Mouse (Mus musculus): ENCODE results near the gene Trip11.

Gene Trip11

DNA sequence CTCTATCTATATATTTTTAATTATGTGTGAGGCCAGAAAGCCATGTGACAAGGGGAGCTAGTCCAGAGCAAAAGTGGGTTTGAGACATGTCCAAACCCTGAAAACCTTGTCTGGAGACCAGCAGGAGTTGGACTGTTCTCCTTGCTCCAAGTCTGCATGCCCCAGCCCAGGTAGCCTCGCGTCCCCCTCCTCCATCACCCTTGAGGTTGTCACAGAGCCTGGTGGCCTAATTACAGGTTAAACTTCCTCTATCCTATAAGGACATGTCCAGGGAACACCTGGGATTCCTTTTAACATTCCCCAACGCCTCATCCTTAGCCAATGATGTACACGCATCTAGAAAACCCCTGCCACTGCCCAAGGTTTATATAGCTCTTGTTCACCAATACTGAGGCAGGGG is 89.9 kb downstream of the Trip11 start:
- DNase-seq (ENCODE audit: low spot score in 2 of 2), result no peak

DNA sequence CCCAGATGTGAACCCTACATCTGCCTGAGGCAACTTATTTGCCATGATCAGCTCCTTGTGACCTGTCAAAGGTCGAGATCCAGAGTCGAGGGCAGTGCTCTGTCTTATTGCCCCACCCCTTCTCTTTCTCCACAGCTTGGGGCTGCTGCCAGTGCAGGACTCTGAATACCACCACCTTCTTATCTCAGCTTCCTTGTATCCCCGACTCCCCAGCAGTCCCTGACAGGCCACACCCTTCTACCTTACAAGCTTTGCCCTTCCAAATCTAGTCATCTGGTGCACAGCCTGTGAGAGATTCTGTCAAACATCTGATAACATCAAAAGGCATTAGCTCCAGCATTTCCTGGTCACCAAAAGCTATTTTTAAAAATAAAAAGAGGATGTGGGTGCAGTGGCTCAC is 91.5 kb downstream of the Trip11 start:
- DNase-seq (ENCODE audit: low spot score in 2 of 2), result no peak

DNA sequence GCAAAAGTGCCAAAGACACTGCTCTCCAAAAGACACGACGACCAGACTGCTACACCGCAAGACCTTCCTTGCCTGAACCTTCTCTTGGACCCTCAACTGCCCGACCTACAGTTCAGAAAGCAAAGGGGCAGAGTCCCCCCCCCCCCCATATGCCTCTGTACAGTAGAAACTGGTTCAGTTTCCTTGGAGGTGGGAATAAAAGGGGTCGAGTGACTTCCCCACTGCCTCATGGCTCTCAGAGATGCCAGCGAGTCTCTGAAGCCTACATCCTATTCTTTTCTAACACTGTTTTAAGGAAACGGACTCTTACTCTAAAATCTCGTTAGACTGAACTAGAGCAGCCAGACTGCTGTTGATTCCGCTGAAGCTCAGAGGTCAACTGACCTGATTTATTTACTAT is 93.5 kb downstream of the Trip11 start:
- DNase-seq (ENCODE audit: low spot score in 2 of 2), result no peak

DNA sequence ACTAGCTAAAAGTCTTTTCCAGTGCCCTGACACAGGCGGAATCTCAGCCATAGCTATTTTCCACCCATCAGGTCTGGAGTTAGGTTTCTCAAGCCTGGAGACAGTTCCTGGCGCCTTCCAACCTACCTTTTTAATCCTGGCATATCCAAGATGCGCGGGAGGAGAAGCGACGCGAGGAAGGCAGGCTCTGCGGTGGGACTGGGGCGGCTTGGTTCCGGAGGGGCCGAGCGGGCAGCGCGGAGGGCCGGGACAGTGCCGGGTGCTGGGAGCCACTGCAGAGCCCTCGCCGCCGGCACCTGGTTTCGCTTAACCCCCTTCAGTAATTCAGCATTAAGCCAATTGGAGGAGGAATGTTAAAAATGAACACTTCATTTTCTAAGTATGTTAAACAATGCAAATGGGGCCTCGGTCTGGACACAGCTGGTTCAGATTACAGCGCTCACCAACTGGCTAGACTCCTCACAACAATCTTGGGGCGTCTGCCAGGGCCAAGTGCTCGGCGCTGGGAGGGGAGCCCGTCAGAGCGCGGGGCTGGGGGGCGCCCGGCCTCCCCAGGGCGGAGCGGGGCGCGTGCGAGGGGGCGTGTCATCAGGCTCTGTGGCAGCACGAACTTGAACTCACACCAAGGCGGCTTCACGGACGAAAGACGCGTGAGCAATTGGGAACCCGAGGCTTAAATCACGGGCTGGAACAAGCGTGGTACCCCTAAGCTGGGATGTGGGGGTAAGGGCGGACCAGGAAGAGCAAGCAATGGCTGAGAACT is 94.3 kb downstream of the Trip11 start, which contains the start of gene Fbln5:
Gene Fbln5, minus strand, starts transcription at position 448 of the 763 bp plus-strand sequence.
- DNase-seq (ENCODE audit: low spot score in 2 of 2), result no peak

DNA sequence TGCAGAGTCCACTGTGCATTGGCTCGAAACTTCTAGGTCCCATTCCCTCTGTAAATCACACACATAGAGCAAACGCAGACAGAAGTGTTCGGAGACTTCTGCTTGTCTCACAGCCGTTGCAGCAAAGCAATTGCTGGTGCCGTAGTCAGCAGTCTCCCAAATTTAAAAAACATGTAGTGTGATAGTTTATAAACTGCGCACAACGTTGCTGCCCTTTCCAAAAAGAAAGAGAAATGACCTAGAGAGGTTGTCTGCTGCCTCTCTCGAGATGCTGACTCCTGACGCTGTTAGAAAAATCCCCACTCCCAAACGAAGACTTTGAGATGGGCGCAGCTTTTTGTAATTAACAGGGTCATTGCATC is 94.8 kb downstream of the Trip11 start:
- DNase-seq (ENCODE audit: low spot score in 2 of 2), result no peak

DNA sequence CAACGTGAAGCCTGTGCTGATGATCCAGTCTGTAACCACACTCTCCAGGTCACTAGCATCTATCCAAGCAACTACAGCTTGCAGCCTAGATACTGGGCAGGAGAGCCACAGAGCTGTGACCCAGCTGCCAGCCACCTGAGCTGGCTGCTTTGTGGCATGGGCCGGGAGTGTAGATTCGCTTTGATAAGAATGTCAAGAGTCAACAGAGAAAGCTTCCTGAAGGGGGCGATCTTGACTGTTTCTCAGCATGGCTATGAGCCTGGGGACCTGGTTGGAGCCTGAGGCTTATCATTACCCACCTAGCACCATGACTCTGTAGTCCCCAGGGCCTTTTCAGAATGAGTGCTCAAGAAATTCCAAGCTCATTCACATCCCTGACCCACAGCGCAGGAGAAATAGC is 96.3 kb downstream of the Trip11 start:
- DNase-seq (ENCODE audit: low spot score in 2 of 2), result no peak

DNA sequence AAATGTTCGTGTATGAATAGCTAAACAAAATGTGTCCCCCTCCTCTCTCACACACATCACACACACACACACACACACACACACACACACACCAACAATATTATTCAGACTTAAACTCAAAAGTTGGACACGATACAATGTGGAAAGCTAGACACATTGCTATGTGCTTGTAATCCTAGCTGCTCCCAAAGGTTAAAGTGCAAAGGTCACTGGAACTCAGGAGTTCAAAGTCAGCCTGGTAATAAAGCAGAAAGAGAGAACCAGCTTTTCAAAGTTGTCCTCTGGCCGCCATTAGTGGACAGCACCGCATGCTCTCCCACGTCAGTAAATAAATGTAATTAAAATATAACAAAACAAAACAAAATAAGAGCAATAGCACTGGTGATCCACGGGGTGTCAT is 97.3 kb downstream of the Trip11 start:
- DNase-seq (ENCODE audit: low spot score in 2 of 2), result no peak

DNA sequence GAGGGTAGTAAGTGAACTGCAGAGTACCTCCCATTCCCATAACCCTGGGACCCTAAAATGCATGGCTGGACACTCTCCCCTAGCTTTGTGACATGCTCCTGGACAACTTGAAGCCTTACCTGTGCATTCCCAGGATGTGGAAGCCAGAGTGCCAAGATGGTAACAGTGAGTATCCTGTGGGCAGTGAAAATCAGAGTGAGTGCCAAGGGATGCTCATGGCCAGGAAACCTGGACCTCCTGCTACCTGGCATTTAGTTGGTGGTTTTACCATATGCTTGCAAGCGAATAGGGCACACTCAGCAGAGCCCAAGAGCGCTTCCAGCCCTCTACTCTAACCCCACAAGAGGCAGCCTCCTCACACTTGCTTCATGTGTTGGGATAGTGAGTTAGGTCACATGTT is 98.6 kb downstream of the Trip11 start:
- DNase-seq (ENCODE audit: low spot score in 2 of 2), result no peak

DNA sequence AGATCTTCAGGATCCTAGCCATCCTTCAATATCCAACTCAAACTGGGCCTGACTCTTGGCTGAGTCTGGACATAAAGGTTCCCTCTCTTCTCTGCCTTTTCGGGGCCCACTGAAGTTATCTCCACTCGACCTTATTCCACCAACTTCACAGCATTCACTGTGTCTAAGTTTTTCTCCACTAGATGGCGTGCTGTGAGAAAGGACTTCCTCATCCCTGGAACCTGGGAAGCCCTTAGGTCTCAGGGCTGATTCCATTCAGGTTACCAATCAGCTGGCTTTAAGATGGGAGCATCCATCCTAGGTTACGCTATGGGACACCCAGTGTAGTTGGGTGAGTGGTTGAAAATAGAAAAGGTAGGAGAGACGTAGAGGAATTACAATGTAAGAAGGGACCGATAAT is 101.9 kb downstream of the Trip11 start:
- no peak for DNase-seq (ENCODE audit: low spot score in 2 of 2)

DNA sequence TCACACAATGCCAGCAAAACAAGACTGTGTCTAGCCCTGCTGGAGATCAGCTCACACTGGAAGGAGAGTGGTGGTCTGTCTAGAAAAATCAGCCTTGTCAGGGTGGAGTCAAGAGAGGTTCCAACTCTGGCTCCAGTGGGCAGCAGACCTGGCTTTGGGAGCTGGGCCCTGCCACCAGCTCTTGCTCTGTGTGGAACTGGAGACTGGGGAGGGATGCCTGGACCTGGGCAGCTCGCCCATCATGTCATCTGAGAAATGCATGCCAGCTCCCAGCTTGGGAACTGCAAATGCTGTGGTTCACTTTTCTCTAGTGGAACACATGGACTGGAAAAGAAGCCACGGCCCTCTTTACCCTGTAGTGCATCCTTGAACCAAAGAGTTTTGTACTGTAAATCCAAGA is 102.6 kb downstream of the Trip11 start:
- DNase-seq (ENCODE audit: low spot score in 2 of 2), result no peak

DNA sequence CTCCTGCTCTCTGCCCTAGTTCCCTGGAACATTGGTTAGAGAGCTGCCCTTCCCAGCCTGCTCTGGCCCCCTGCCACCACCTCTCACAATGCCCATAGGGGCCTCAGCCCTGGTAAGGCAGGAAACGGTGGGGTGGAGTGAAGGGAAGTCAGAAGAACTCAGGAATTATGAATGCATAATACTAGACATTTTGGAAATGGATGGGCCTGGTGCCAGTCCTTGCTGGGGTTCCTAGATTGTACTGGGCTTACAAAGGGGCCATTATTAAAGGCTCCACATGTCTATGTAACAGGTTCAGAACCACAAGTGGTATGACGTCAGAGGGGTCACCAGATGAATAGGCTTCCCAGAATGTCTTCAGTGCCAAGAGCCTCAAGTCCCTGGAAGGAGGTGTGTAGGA is 105.7 kb downstream of the Trip11 start:
- DNase-seq (ENCODE audit: low spot score in 2 of 2), result no peak

DNA sequence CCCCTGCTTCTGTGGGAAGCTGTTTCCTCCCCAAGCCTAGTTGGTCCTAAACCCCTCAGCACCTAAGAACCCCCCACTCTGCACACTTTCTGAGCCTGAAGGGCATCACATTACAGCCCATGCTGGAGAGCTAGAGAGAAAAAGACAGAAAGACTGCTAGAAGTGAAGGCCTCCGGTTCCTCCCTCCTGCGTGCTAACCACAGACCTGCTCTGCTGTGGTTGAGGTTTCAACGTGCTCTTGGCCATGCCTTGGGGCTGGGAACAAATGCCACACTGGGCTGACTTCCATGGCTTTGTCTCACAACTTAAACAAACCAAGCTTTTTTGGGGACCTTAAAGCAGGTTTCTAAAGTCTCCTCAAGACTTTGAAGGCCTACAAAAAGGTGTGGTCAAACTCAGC is 110.6 kb downstream of the Trip11 start:
- DNase-seq (ENCODE audit: low spot score in 2 of 2), result no peak

DNA sequence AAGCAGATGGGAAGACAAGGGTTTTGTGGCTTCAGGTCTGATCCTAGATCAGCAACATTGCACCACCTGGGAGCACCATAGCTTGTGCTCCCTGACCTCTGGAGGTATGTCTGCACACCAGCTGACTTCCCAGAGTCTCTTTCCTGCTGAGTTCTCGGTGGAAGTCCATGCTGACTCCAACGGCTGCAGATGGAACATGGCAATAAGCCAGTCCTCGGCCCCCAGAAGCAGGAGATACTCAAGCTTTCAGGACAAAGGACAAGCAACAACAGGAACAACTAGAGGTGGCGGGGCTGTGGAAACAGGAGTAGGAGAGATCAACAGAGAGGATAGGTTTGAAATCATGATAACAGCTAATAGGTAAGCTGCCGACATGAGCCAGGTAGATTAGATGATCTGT is 111.3 kb downstream of the Trip11 start:
- no peak for DNase-seq (ENCODE audit: low spot score in 2 of 2)

DNA sequence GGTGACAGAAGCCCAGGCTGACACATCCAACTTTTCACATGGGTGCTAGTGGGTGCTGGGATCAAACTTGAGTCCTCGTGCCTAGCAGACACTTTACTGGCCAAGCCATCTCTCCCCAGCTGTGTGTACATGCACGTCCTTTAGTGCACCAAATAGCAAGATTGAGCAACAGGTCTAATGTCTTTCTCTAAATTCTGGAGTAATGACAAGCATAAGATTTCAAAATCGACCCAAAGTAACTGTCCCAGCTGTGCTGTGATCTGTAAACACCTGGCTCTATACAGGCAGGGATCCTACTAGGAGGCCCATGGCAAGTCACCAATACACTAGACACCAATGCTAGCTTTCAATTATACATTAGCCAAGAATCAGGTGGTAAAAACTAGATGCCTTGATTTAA is 112.0 kb downstream of the Trip11 start:
- DNase-seq (ENCODE audit: low spot score in 2 of 2), result no peak

DNA sequence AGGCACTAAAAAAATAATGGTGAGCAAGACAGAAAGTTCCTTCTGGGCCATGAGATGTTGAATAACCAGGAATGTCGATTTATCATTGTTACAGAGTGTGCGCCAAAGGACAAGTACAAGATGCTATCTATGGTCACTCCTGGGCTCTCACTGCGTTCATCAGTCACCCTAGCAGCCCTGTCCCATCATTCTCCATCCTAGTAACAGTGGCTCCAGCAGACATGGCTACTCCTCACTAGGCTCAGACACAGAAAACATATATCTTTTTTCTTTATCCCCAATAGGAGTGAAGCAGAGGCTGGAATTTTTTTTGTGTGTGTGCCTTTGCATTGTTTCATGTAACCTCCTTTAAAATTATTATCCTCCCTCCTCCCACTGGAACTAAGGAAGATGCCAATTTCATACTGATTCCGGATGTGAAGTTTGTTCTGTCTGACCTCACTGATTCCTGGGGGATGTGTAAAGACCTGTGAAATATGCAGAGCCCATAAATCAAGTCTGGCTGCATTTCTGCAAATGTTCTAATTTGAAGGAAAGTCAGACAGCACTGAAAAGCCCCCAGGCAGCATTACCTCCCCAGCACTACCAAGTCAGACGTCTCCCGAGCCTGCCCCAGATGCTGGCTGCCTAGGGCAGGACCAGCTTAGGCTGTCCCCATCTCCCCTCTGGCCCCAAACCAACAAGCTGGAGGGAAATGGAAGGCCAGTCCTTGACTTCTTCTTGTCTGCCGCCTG is 114.7 kb downstream of the Trip11 start:
- DNase-seq (ENCODE audit: low spot score in 2 of 2), result no peak

DNA sequence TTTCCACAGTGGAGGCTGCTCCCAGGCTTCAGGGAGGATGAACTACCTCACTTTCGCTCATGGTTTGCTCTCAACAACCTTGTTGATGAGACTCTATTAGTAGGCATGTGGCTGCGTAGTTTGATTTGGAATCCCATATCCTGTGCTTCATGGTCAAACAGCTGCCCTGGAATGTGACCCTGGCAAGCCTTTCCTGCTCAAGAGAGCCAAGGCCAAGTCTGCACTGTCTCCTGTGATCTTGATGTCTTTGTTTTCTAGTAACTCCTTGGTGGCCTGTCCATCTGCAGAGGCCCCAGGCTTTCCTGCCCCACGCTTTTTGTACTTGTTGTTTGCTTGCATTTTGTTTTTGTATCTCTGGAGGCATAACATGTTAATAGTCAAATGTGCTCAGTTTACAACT is 118.6 kb downstream of the Trip11 start:
- no peak for DNase-seq (ENCODE audit: low spot score in 2 of 2)

DNA sequence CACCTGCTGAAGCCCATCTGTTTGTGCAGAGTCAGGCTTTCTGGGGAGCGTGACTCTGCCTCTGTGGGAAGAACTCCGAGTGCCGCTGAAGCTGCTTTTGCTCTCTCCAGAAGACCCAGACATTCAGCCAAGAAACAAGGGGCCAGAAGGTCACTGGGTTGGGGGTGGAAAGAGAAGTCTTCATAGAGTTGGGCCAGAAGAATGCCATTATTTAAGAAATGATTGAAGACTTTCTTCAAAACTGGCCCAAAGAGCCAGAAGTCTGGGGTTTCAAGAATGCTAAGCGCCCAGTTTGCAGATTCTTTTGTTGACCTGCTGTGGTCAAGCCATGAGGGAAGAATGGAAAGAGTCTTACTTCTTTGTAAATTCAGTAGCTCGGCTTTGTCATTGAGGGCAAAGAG is 119.8 kb downstream of the Trip11 start:
- DNase-seq (ENCODE audit: low spot score in 2 of 2), result no peak

DNA sequence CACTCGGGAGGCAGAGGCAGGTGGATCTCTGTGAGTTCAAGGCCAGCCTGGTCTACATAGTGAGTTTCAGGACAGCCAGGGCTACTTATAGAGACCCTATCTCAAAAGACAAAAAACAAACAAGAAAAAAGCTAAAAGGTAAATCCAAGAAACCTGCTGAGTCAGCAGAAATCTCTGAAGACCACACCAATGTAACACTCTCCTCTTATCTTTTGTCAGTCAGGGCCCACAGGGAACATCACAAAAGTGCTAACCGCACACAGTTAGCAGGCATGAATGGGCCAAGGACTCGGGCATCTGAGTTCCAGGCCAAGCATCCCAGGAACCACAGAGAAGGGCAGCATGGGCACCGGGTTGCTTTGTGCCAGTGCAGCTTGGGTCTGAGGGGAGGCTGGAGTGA is 120.4 kb downstream of the Trip11 start:
- no peak for DNase-seq (ENCODE audit: low spot score in 2 of 2)

DNA sequence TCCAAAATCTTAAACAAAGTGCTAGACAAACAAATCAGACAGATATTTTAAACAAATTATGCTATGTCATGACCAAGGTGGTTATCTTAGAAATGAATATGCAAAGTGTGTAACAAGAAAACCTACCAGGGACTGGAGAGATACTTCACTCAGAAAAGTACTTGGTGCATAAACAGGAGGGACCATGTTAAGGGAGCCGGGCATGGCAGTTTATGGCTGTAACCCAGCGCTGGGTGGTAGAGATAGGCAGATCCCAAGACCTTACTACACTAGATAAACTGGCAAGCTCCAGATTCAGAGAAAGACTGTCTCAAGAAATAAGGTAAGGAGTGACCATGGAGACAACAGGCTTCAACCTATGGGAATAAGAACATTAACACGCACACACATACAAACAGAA is 123.3 kb downstream of the Trip11 start:
- DNase-seq (ENCODE audit: low spot score in 2 of 2), result no peak

DNA sequence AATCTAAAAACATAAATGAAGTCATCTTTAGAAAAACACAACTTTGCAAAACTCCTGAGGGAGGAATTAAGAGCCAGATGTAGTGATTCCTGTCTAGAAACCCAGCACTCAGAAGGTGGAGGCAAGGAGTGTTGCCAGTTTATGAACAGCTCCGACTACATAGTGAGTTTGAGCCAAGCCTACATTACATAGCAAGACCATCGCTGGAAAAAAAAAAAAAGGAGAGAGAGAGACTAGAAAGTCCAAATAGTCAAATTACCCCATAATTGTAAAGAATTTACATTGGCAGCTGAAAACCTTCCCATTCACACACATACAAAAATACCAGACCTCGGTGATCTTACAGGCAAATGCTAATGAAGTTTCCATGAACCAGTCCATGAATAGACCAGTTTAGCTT is 123.8 kb downstream of the Trip11 start:
- DNase-seq (ENCODE audit: low spot score in 2 of 2), result no peak
